In genomic region chr7:45081016-45081415, GRCm38 (mm10) we compare ENCODE assay signal across 18 mouse cellular contexts. TPM values are rescaled to one million over a fixed set of nuclear protein-coding genes. Genes with fewer than 3 reads are reported as not detected.
DNase-seq lines count a peak whose midpoint lies in the region; ATAC-seq and TF ChIP-seq lines count a peak whose summit lies in the region.
"Had no signal": no experiment of that assay in that cellular context is flagged by ENCODE, and none has a peak within 500 bp of the region (broad histone marks: within the 10 kb centered on the region; RNA-seq: fewer than 3 reads in every experiment).

No protein-coding gene starts in this region.

- ATAC-seq in heart, embryonic 12.5 days (ENCODE audit: insufficient number of reproducible peaks, low FRiP score) = no peak
- no peak for ATAC-seq in embryonic facial prominence, embryonic 14.5 days (ENCODE audit: low read depth)
- ATAC-seq: forebrain, embryonic 14.5 days; midbrain, embryonic 15.5 days had no signal

- H3K9me3 ChIP-seq in heart, embryonic 12.5 days (replicated peaks) = peaks cover 4% of the 10 kb centered on the region; the same call in 1 of the 2 replicates
- no peaks in the 10 kb centered on the region for H3K9me3 ChIP-seq in embryonic facial prominence, embryonic 14.5 days (ENCODE audit: control insufficient read depth, low read length)
- H3K9me3 ChIP-seq in forebrain, embryonic 10.5 days = no peaks in the 10 kb centered on the region
- H3K9me3 ChIP-seq: midbrain, embryonic 15.5 days had no signal

- no peak for DNase-seq in heart, adult 2 months
- peak; percentile 69 for DNase-seq in 3134 (ENCODE audit: extremely low read depth, insufficient read length, low spot score)
- peak; percentile 76 for DNase-seq in ES-CJ7 (ENCODE audit: low read depth, low spot score)
- peak; percentile 54 for DNase-seq in embryonic facial prominence, embryonic 14.5 days (ENCODE audit: low spot score)
- DNase-seq in thymus, postnatal 4 days = no peak
- no peak for DNase-seq in forebrain, embryonic 10.5 days (ENCODE audit: extremely low spot score, low spot score)
- DNase-seq: adrenal gland, postnatal 10 days; cerebellum, adult 8-10 months; heart, postnatal 10 days; kidney, adult 11 months; kidney, postnatal 36 days; liver; lung, adult 2 months; thymus, adult 2 months had no signal

- TF ChIP-seq CTCF in heart, adult 2 months (IDR thresholded peaks at IDR 0.05) = no peak

- no peaks in the 10 kb centered on the region for H3K27me3 ChIP-seq in heart, adult 2 months (ENCODE audit: control insufficient read depth, insufficient read depth, low read length)
- H3K27me3 ChIP-seq in heart, embryonic 12.5 days (replicated peaks) = no peaks in the 10 kb centered on the region
- H3K27me3 ChIP-seq in embryonic facial prominence, embryonic 14.5 days (replicated peaks; ENCODE audit: control insufficient read depth, insufficient read depth, low read length) = no peaks in the 10 kb centered on the region
- no peaks in the 10 kb centered on the region for H3K27me3 ChIP-seq in forebrain, embryonic 10.5 days (ENCODE audit: poor library complexity, severe bottlenecking)
- H3K27me3 ChIP-seq: midbrain, embryonic 15.5 days had no signal

- peaks cover 6% of the 10 kb centered on the region for H3K4me1 ChIP-seq in heart, adult 2 months (ENCODE audit: control insufficient read depth, insufficient read depth, low read length)
- H3K4me1 ChIP-seq in heart, embryonic 12.5 days (replicated peaks) = peaks cover 17% of the 10 kb centered on the region
- H3K4me1 ChIP-seq in embryonic facial prominence, embryonic 14.5 days (ENCODE audit: control insufficient read depth, insufficient read depth, low read length) = peaks cover 4% of the 10 kb centered on the region; the same call in 1 of the 2 replicates
- H3K4me1 ChIP-seq in forebrain, embryonic 10.5 days = peaks cover 13% of the 10 kb centered on the region; the same call in 1 of the 2 replicates

- no peak overlapping the region for H3K9ac ChIP-seq in heart, adult 2 months (ENCODE audit: low read depth, low read length)
- no peak overlapping the region for H3K9ac ChIP-seq in heart, embryonic 12.5 days
- H3K9ac ChIP-seq in embryonic facial prominence, embryonic 14.5 days (ENCODE audit: low read depth, low read length) = no peak overlapping the region
- H3K9ac ChIP-seq: hindbrain, embryonic 14.5 days; midbrain, embryonic 15.5 days had no signal

- no peaks in the 10 kb centered on the region for H3K36me3 ChIP-seq in heart, adult 2 months (ENCODE audit: control insufficient read depth, insufficient read depth, low read length)
- H3K36me3 ChIP-seq in heart, embryonic 12.5 days = peaks cover 62% of the 10 kb centered on the region
- peaks cover 61% of the 10 kb centered on the region for H3K36me3 ChIP-seq in embryonic facial prominence, embryonic 14.5 days (ENCODE audit: control insufficient read depth, insufficient read depth, low read length)
- peaks cover 55% of the 10 kb centered on the region for H3K36me3 ChIP-seq in forebrain, embryonic 10.5 days (replicated peaks)

- no peak overlapping the region for H3K4me2 ChIP-seq in heart, embryonic 12.5 days
- no peak overlapping the region for H3K4me2 ChIP-seq in embryonic facial prominence, embryonic 14.5 days (ENCODE audit: low read depth, low read length)
- H3K4me2 ChIP-seq: hindbrain, embryonic 14.5 days; midbrain, embryonic 15.5 days had no signal

- intact Hi-C loops in heart, adult 2 months (cut with DNase I) = no loop called here

- H3K4me3 ChIP-seq in heart, adult 2 months = no peak overlapping the region
- no peak overlapping the region for H3K4me3 ChIP-seq in heart, embryonic 12.5 days
- no peak overlapping the region for H3K4me3 ChIP-seq in embryonic facial prominence, embryonic 14.5 days (ENCODE audit: low read depth, low read length)
- H3K4me3 ChIP-seq in forebrain, embryonic 10.5 days = no peak overlapping the region
- H3K4me3 ChIP-seq: midbrain, embryonic 15.5 days had no signal

- TF ChIP-seq POLR2A in heart, adult 2 months (IDR thresholded peaks at IDR 0.05; ENCODE audit: insufficient read depth, low read depth, low read length) = no peak

- peak overlapping the region; percentile 83 for H3K27ac ChIP-seq in heart, adult 2 months
- H3K27ac ChIP-seq in heart, embryonic 12.5 days (ENCODE audit: poor library complexity, severe bottlenecking) = no peak overlapping the region
- H3K27ac ChIP-seq in embryonic facial prominence, embryonic 14.5 days (replicated peaks; ENCODE audit: low read depth, low read length) = 0 out of 2 replicates have a peak overlapping the region, but pooled peaks have one; percentile 33
- H3K27ac ChIP-seq in forebrain, embryonic 10.5 days = no peak overlapping the region
- H3K27ac ChIP-seq: midbrain, embryonic 15.5 days had no signal

- no peaks in the 10 kb centered on the region for H3K79me2 ChIP-seq in heart, adult 2 months (replicated peaks; ENCODE audit: control insufficient read depth, insufficient read depth, low read length)

- no peak for TF ChIP-seq EP300 in heart, adult 2 months (IDR thresholded peaks at IDR 0.05; ENCODE audit: insufficient read depth, low read depth, low read length)

- WGBS in heart, adult 2 months = 60% methylated on average over 5 of the region's 5 CpGs
- 50% methylated on average over 5 of the region's 5 CpGs for WGBS in heart, embryonic 12.5 days
- 54% methylated on average over 5 of the region's 5 CpGs for WGBS in embryonic facial prominence, embryonic 14.5 days
- WGBS in forebrain, embryonic 10.5 days = 40% methylated on average over 5 of the region's 5 CpGs

RNA-seq across cellular contexts. Expression of gene Rcn3, which starts 11.0 kb away (rescaled TPM):
- total RNA-seq in heart, adult 2 months (2021) = 10 to 100 TPM; 24.6 to 27.9 TPM
- 52.2 and 64.5 TPM in 2 replicates for polyA plus RNA-seq in heart, adult 2 months (2012; rRNA removed)
- 290 and 291 TPM in 2 replicates for polyA plus RNA-seq in heart, embryonic 12.5 days (2016; fragmentation: Nextera tagmentation; extraction: Ambion mirVana)
- polyA plus RNA-seq in embryonic facial prominence, embryonic 14.5 days (2014; fragmentation: Nextera tagmentation; extraction: Ambion mirVana) = 587 and 592 TPM in 2 replicates
- polyA plus RNA-seq in forebrain, embryonic 10.5 days (2016; fragmentation: Nextera tagmentation; extraction: Ambion mirVana) = 101 and 113 TPM in 2 replicates

RNA-seq across cellular contexts. Expression of gene Prrg2, which starts 18.5 kb away (rescaled TPM):
- total RNA-seq in heart, adult 2 months (2021) = 1 to 10 TPM; 5.5 to 6.2 TPM
- polyA plus RNA-seq in heart, adult 2 months (2012; rRNA removed) = 19.8 and 23.6 TPM in 2 replicates
- polyA plus RNA-seq in heart, embryonic 12.5 days (2016; fragmentation: Nextera tagmentation; extraction: Ambion mirVana) = 13.6 and 14.0 TPM in 2 replicates
- 20.9 and 22.2 TPM in 2 replicates for polyA plus RNA-seq in embryonic facial prominence, embryonic 14.5 days (2014; fragmentation: Nextera tagmentation; extraction: Ambion mirVana)
- 16.5 and 17.7 TPM in 2 replicates for polyA plus RNA-seq in forebrain, embryonic 10.5 days (2016; fragmentation: Nextera tagmentation; extraction: Ambion mirVana)

RNA-seq across cellular contexts. Expression of gene Nosip, which starts 18.8 kb away (rescaled TPM):
- 10 to 100 TPM; 27.0 to 29.3 TPM for total RNA-seq in heart, adult 2 months (2021)
- polyA plus RNA-seq in heart, adult 2 months (2012; rRNA removed) = 41.7 and 43.6 TPM in 2 replicates
- polyA plus RNA-seq in heart, embryonic 12.5 days (2016; fragmentation: Nextera tagmentation; extraction: Ambion mirVana) = 43.3 and 45.7 TPM in 2 replicates
- 59.1 and 63.3 TPM in 2 replicates for polyA plus RNA-seq in embryonic facial prominence, embryonic 14.5 days (2014; fragmentation: Nextera tagmentation; extraction: Ambion mirVana)
- 61.2 and 67.6 TPM in 2 replicates for polyA plus RNA-seq in forebrain, embryonic 10.5 days (2016; fragmentation: Nextera tagmentation; extraction: Ambion mirVana)

RNA-seq across cellular contexts. Expression of gene Fcgrt, which starts 22.6 kb away (rescaled TPM):
- 10 to 100 TPM; 60.3 to 67.5 TPM for total RNA-seq in heart, adult 2 months (2021)
- polyA plus RNA-seq in heart, adult 2 months (2012; rRNA removed) = 82.8 and 100 TPM in 2 replicates
- 28.1 and 28.3 TPM in 2 replicates for polyA plus RNA-seq in heart, embryonic 12.5 days (2016; fragmentation: Nextera tagmentation; extraction: Ambion mirVana)
- 120 and 129 TPM in 2 replicates for polyA plus RNA-seq in embryonic facial prominence, embryonic 14.5 days (2014; fragmentation: Nextera tagmentation; extraction: Ambion mirVana)
- polyA plus RNA-seq in forebrain, embryonic 10.5 days (2016; fragmentation: Nextera tagmentation; extraction: Ambion mirVana) = 5.5 and 5.9 TPM in 2 replicates

RNA-seq across cellular contexts. Expression of gene Prr12, which starts 28.3 kb away (rescaled TPM):
- total RNA-seq in heart, adult 2 months (2021) = 10 to 100 TPM; 22.4 to 23.0 TPM
- polyA plus RNA-seq in heart, adult 2 months (2012; rRNA removed) = 4.9 and 7.1 TPM in 2 replicates
- polyA plus RNA-seq in heart, embryonic 12.5 days (2016; fragmentation: Nextera tagmentation; extraction: Ambion mirVana) = 7.1 and 7.2 TPM in 2 replicates
- polyA plus RNA-seq in embryonic facial prominence, embryonic 14.5 days (2014; fragmentation: Nextera tagmentation; extraction: Ambion mirVana) = 12.8 and 13.7 TPM in 2 replicates
- 11.9 and 12.7 TPM in 2 replicates for polyA plus RNA-seq in forebrain, embryonic 10.5 days (2016; fragmentation: Nextera tagmentation; extraction: Ambion mirVana)

Comparison
In these comparisons a context has a peak if more than half of its experiments do, and no peak if none do; other contexts are left out.
1. H3K27ac ChIP-seq: peak in heart, adult 2 months (single experiment) and embryonic facial prominence, embryonic 14.5 days (single experiment); none in heart, embryonic 12.5 days (single experiment) and forebrain, embryonic 10.5 days (single experiment).
2. DNase-seq: peak in 3134 (single experiment), ES-CJ7 (single experiment) and embryonic facial prominence, embryonic 14.5 days (single experiment); none in heart, adult 2 months (0 of 2), thymus, postnatal 4 days (single experiment) and forebrain, embryonic 10.5 days (single experiment).